Mouse (Mus musculus) kidney, adult 18-20 months (tissue): ENCODE measurements around the gene Tdrd9.
"Not testable (repeated sequence)": the region's sequence is repeated elsewhere in the genome, so short reads cannot be mapped to it uniquely, and the experiment has no call there.

Experiments used
- DNase-seq: peaks from one replicate; pipeline ENCODE4 v3.0.0; 2021

The Tdrd9 gene

DNA sequence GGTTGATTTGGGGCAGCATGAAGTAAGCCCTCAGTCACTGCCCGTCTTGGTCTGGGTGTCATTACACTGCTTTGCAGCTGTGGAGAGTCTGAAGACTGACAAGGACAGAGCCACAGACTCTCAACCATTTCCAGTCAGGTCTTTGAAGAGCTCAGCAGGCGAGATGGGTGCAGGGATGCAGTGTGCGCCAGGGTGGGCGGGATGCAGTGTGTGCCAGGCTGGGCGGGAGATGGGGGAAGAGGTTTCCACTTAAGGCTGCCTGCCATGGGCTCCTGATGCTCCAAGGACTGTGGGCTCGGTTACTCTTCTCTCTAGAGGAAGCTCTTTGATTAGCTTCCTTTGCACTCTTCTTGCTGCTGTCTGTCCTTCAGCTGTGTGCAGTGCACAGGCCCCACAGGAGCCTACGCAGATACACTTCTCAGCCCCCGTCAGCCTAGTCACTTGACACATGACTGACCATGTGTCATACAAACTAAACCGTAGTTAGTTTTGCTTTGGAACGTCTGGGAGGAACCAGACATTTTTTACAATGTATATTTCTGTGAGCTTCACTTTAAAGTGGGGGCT is 62.1 kb downstream of the Tdrd9 start:
- DNase-seq = no peak

DNA sequence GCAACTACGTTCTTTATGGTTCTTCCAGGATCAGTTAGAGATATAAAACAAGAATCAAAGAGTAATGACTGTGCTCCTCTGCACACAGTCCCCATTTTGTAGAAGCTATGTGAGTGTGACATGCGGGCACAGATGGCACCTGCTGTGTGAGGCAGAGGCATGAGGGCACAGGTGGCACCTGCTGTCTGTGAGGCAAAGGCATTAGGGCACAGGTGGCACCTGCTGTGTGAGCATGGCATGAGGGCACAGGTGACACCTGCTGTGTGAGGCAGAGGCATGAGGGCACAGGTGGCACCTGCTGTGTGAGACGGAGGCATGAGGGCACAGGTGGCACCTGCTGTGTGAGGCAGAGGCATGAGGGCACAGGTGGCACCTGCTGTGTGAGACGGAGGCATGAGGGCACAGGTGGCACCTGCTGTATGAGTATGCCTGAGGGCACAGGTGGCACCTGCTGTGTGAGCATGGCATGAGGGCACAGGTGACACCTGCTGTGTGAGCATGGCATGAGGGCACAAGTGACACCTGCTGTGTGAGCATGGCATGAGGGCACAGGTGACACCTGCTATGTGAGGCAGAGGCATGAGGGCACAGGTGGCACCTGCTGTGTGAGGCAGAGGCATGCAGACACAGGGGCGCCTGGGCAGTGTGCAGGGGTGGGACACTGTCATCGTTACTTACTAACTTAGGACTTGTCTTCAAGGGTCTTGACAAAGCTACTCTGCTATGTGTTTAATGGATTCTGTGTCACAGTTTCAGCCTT is 64.2 kb downstream of the Tdrd9 start:
- DNase-seq = not testable (repeated sequence)

DNA sequence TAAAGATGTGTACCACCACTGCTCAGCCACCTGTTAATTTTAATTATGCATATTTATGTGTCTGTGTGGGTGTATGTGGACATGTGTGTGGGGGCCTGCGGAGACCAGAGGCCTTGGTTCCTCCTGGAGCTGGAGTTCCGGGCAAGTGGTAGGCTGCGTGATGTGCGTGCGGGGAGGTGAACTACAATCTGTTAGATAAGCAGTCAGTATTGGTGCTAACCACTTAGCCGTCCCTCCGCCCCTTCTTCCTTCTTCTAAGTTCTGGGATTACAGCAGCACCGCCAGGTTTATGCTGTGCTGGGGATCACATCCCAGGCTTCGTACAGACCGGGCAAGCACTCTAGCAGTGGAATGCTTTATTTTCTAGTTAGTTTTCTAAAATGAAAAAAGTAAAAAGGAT is 67.1 kb downstream of the Tdrd9 start:
- no peak for DNase-seq

DNA sequence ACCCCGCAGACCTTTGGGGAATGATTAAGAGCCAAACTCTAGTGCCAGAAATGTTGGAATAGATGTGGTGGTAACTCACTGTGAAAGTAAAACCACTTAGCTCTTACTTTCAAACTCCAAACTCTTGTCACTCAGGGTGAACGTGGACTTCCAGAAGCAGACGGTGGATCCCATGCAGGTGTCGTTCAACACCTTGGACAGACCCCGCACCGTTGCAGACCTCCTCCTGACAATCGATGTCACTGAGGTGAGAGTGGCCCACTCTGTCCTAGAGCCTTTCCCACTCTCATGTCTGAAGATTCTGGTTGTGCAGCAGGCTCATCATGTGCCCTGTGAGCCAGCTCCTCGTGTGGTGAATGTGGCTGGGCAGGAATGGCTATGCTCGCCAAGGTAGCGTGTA is 67.8 kb downstream of the Tdrd9 start:
- no peak for DNase-seq

DNA sequence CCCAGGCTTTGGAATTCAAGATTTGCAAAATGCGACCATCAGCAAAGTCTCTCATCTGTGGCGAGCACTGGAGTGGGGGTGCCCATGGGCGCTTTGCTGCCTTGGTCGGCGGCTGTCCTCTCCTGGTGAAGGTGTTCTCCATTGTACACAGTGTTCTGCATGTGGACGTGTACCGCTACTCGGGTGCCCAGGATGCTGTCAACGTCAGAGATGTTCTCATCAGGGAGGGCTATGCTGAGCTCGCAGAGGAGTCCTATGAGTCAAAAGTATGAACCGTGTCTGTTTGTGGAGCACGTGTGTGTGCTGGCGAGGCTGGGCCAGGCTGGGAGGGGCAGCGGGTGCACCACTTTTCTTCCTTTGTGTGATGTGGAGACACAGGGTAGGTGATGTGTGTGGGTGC is 71.3 kb downstream of the Tdrd9 start:
- no peak for DNase-seq

DNA sequence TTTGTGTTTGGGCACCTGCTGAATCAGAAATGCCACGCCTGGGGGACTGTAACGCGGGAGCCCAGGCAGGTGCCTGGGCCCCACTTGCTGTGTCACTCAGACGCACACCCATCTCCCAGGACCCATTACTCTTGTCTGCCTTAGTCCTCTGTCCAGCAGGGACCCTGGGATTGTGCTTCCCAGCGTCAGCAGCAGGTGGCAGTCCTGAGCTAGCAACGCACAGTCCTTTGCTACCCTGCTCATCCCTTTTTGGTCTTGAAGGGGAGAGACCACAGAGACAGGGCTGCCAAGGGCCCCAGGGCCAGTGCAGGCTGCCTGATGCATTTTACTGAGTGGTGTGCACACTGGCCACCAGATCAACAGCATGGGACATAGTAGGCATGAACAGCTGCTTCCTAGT is 106.3 kb downstream of the Tdrd9 start:
- DNase-seq = peak; percentile 85

DNA sequence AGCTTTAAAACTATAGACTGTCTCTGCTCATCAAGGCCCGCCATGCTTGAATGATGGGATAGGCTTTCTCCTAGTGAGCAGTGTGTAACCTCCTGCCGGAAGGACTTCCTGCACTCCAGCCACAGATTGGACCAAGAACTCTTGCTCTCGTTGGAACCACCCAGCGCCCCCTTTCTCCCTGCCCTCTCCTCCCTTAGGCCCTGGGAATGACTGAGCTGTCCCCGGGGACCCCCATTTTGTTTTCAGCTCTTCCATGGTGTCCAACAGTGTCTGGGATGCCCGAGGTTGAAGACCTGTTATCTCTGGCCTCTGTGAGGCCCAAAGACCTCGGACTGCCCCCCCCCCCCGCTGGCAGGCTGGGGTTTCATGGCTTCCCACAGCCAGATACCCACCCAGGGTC is 108.6 kb downstream of the Tdrd9 start:
- DNase-seq = no peak

DNA sequence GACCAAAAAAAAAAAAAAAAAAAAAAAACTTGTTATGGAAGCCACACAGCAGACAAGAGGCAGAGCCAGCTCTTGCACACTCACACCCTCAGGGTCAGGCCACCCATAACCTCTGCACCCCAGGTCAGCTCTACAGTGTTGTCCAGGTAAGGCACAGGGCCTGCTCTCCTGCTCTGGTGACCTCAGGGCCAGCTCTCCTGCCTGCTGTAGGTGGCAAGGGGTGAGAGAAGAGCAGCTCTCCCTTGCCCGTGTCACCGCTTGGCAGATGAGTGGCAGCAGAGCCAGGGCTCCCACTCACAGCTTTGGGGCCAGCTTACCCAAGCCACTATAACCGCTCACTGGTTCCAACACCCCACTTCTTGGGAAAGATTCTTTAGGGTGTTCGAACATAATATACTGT is 109.6 kb downstream of the Tdrd9 start:
- no peak for DNase-seq

DNA sequence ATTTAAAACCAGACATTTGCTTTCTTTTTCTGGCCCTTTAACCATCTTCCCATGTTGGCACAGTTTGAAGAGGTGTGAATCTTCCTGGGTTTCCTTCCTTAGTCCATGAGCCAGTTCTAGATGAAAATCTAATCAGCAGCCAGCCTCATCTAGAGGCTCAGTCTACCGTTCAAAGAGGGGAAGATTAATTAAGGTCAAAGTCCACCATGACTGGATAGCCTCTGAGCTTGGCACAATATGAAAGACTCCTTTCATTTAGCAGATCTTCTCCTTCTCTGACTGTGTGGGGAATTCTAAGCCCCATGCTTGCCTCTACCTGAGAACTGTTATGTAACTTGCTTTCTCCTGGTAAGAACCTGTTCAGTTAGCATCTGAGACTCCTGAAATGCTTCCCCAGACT is 110.9 kb downstream of the Tdrd9 start:
- DNase-seq = no peak

DNA sequence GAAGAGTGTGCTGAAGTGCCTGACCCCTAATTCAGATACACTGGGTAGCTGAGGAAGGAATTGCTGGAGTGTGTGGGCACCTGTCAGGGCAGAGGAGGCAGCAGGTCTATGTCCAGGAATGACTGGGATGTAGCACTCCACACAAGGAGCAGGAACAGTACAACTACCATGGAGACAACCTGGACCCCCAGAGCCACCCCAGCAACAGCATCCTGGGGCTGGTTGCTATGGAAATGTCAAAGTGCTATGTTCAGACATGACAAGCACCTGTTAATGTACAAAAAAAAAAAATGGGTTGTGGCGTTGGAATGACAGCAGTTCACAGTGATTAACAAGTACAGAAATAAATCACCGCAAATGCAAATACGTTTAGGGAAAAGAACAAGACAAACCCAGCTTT is 114.9 kb downstream of the Tdrd9 start:
- DNase-seq = no peak

DNA sequence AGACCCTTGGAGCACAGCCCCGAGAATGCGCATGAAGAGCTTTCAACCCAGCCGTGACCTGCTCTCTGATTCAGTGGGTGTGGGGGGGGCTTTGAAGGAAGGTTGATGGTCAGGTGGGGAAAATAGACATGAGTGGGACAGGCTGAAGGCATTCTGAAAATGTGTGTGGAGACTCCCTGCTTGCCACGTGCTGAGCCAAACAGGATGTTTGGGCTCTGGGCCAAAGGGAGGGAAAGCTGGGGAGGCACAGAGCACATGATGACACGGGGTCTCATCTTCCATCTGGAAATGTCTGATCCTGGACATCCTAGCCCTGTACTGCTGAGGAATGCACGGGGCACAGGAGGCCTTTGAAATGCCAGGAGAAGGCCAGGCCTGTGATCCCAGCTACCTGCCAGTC is 115.4 kb downstream of the Tdrd9 start:
- no peak for DNase-seq

DNA sequence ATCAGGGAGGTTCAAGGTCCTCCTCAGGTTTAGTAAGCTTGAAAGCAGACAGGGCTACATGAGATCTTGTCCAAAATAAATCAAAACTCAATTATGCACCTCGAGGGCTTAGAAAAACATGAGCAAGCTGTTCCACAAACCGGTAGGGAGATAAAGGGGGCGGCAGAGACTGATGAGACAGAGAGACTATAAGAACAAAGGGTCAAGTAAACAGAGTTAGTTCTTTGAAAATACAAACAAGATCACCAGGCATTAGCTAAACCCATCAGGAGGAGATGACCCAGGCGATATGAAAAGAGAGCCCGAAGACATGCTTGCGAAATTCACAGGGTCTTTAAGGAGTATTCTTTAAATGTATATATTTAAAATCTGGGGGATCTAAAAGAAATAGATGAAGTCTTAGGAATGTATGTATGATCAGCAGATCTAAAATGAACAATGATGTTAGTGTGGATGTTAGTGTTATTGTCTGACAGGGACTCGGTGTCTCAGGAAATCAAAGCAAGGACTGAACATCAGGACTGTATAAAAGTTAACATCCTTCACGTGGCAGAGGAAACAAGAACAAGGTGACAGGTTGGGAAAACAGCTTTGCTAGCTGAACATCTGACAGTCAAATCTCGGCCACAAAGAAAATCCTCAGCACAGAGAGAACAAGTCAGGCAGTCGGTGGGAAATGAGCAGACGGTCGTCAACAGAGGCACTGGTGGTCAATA is 117.4 kb downstream of the Tdrd9 start:
- no peak for DNase-seq

DNA sequence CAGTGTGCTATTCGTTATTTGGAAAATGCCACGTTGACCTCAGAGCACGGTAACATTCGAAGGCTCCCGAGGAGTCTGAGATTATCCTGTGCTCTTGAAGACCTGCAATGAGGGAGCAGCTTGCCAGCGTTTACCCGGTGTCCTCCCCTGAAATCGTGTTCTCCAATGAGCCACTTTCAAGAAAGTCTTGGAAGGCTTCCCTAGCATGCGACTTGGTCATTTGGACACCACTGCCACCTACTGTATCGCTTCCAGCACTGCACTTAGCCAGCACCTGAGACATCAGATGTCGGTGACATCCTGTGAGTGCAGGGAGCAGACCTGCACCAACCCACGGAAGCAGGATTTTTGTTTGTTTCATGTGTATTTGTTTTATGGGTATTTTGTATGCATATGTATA is 119.7 kb downstream of the Tdrd9 start:
- peak; percentile 73 for DNase-seq

DNA sequence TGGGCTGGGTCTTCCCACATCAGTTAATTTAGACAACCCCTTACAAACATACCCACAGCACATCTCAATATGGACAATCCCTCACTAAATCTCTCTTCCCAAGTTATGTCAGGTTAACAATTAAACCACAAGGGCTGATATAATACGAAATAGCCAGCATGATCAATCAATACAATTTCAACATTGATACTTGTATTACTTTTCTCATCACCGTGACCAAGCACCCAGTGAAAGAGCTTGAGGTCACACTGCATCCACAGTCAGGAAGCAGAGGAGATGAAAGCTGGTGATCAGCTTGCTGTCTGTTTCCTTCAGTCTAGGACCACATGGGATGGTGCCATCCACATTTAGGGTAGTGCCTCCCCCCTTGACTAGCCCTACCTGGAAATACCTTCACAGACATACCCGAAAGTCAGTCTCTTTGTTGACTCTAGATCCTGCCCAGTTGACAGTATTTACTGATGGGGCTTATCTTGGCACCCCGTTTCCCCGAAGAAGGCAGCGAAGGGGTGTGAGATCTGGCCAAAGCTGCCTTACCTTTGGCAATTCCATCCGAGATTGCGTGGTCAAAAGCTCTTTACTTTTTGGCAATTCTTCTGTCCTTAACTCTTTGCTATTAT is 123.0 kb downstream of the Tdrd9 start:
- DNase-seq = no peak

DNA sequence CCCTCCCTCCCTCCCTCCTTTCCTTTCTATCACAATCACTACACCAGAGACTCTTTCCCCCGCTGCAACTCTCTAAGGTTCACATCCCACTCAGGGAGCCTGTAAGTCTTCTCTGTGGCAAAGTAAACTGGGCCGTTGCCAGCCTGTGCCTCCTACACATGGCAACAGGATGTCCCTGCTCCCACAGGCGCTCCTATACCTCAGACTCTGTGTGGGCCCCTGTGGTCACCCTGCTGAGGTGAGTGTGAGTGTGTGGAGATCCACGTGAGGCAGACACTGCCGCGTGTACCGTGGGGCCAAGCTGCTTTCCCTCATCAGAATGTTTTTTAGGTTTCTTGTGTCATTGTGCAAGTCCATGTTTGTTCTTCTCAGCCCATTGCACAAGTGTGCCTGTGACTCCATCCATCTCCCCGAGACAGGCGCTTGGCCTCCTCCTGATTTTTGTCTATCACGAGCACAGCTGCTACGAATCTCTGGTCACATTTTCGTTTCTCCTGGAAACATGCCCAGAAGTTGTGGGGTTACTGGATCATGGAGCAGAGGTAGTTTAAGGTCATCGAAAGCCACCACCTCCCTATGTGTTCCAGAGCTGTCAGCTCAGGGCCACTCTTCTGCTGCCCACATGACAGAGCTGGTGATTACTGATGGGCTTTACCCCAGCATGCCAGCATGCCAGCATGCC is 124.8 kb downstream of the Tdrd9 start:
- DNase-seq = peak; percentile 53

DNA sequence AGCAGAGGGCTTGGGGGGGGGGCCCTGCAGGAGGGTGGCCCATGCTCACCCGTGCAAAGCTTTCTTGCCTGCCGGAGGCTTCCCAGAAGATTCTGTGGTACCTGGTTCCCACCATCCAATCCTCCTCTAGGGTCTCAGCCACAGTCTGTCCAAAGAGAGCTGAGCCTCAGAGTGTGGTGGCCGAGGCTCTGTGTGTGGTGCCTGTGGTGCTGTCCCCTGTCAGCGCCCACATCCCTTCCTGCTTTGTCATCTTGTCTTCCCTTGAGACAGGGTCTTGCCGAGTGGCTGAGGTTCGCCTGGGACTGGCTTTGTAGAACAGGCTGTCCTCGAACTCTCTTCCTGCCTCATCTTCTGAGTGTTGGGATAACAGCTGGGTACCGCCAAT is 125.4 kb downstream of the Tdrd9 start:
- DNase-seq = no peak

DNA sequence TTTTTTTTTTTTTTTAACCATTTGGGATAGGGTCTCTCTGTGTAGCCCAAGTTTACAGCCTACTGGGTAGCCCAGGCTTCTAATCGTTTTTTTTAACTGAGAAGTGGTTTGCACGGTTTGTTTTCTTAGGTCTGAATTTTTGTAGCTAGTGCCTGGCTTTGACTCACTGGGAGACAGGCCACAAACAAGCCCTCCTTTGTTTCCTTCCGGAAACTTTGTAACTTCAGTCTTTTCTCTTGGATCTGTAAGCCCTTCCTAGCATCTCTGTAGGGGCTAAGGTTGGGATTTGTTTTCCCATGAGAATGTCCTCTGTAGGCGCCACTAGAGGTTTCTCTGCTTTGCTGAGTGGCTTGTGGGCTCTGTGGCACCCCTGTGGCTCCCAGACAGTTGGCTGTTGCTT is 128.7 kb downstream of the Tdrd9 start:
- no peak for DNase-seq

DNA sequence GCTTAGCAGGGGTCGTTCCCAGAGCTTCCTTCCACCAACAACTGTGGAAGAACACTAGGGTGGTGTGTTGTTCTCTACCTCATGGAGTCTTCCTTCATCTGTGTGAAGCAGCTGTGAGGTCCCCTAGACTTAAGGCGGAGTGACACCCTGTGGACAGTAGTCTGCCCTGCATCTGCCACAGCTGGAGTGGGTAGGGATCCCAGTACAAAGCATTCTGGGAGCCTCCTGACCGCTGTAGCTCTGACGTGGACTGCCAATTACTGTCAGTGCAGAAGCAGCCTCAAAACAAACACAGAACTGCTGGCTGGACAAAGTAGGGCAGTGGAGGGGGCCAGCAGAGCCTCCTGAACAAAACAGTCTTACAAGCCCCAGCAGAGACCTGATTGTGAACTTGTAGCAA is 129.7 kb downstream of the Tdrd9 start:
- DNase-seq = no peak

DNA sequence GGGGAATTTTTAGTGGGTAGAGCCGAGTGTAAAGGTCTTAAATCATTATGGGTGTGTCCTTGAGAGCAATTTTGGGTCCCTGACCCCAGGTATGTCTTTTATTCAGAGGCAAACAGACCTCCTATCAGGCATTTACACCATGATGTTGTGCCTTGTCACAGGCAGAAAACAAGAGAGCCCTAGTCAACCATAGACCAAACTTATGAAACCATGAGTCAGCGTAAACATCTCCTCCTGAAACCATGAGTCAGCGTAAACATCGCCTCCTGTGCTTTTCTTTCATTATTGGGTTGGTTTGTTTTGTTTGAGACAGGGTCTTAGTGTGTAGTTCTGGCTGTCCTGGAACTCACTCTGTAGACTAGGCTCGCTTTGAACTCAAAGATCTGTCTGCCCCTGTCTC is 131.8 kb downstream of the Tdrd9 start:
- DNase-seq = no peak

DNA sequence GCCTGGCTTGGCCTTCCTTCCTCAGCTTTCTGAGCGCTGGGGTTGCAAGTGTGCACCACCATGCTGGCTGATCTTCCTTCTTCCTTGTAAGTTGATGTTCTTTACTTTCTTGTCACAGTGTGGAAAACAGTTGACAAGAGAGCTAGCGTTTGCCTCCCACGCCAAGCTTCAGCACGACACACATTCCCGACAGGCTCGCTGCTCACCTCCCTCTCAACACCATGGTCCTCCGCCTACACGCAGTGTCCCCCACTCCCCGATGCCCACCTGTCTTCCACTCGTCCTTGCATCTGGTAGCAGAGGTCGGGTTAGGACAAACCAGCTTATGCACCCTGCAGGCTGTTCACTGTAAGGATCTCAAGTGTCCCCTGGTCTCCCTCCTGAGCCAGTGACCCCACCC is 133.5 kb downstream of the Tdrd9 start:
- no peak for DNase-seq

DNA sequence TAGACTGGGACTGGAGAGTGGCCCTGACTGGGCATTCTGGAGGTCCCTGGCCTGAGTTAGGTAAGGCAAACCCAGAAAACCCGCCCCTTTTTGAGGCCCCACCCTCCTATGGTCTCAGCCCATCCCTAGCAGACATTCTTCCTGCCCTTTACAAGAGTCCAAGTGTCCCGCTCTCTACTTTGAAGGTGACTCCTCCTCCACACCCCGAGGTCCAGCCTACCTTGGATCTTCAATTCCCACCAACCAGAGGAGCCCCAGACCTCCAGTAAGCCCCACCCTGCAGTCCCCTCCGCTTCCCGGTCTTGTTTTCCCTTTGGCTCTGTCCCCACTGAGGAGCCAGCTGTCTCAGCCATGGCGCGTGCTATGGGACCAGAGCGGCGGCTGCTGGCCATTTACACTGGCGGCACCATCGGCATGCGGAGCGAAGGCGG is 135.2 kb downstream of the Tdrd9 start, which contains the start of gene Aspg:
Gene Aspg (plus strand): TSS at position 139 of the 431 bp plus-strand sequence.
- DNase-seq = peak; percentile 56

DNA sequence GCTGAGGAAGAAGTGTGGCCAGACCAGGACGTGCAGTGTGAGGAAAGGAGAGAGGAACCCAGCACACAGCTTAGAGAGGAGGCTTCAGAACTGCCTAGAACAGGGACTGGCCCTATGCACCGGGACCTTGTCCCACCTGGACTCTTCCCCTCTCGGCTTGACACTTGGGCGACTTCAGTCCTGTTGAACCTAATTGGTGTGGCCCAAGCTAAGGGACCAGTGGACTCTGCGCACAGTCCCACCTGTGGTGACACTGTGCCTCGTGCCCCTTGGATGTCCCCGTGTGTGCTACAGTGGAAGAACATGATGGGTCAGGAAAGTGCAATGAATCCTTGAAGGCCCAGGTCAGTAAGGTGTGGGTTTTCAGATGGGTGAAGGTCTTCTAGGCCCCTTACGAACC is 136.3 kb downstream of the Tdrd9 start:
- no peak for DNase-seq
